Mouse (Mus musculus) lung, postnatal 0 days (tissue): ENCODE measurements around the gene Hist1h4j. TPM values are rescaled to one million over a fixed set of nuclear protein-coding genes. Genes with fewer than 3 reads are reported as not detected.
"Not testable (repeated sequence)": the region's sequence is repeated elsewhere in the genome, so short reads cannot be mapped to it uniquely, and the experiment has no call there.

Source experiments
- ATAC-seq: fragments of 200-750 bp; cut with Nextera tagmentation; 2 replicates; pipeline ENCODE4 v1.8.0; 2017; ENCODE audit warnings: moderate library complexity
- DNase-seq: peaks from one replicate; pipeline ENCODE4 v3.0.0-alpha.2; 2016; ENCODE audit warnings: low spot score
- H3K27ac ChIP-seq: fragments of 300-500 bp; sonication (generic); 2 replicates; pipeline ENCODE4 v1.5.1; 2014; ENCODE audit warnings: antibody characterized with exemption, mild to moderate bottlenecking, low read length, mixed read lengths
- H3K27me3 ChIP-seq: fragments of 300-500 bp; sonication (generic); replicated peaks from 2 replicates; pipeline ENCODE4 v1.6.1; 2014; ENCODE audit warnings: low read length, mixed read lengths; ENCODE audit not compliant: insufficient read depth
- H3K36me3 ChIP-seq: fragments of 300-500 bp; sonication (generic); 2 replicates; pipeline ENCODE4 v1.6.1; 2014; ENCODE audit warnings: low read length, mixed read lengths; ENCODE audit not compliant: insufficient read depth
- H3K4me1 ChIP-seq: fragments of 300-500 bp; sonication (generic); 2 replicates; pipeline ENCODE4 v1.6.1; 2014; ENCODE audit warnings: antibody characterized with exemption, low read depth, low read length, mixed read lengths; ENCODE audit not compliant: insufficient read depth
- H3K4me2 ChIP-seq: fragments of 300-500 bp; sonication (generic); replicated peaks from 2 replicates; pipeline ENCODE4 v1.6.1; 2014; ENCODE audit warnings: low read depth, mild to moderate bottlenecking, low read length, moderate library complexity, mixed read lengths
- H3K4me3 ChIP-seq: fragments of 300-500 bp; sonication (generic); 2 replicates; pipeline ENCODE4 v1.5.1; 2014; ENCODE audit warnings: low read depth, low read length
- H3K9ac ChIP-seq: fragments of 300-500 bp; sonication (generic); replicated peaks from 2 replicates; pipeline ENCODE4 v1.6.1; 2014; ENCODE audit warnings: low read depth, mild to moderate bottlenecking
- H3K9me3 ChIP-seq: fragments of 300-500 bp; sonication (generic); 2 replicates; pipeline ENCODE4 v1.6.1; 2016; ENCODE audit warnings: low read length, mixed read lengths
- CTCF ChIP-seq: IDR thresholded peaks from 2 replicates; pipeline ENCODE4 v1.5.1; 2016; ENCODE audit warnings: antibody characterized with exemption, mild to moderate bottlenecking
- EP300 ChIP-seq: IDR thresholded peaks from 2 replicates; pipeline ENCODE4 v1.6.1; 2016; ENCODE audit warnings: antibody characterized with exemption, mild to moderate bottlenecking, control low read depth
- WGBS: fragments of 180-500 bp; shearing (Covaris S2); extraction: QIAGEN DNeasy Blood & Tissue Kit; methylation state at CpG from one replicate; pipeline ENCODE4 v1.1.7; 2014; 5-methylcytosine and 5-hydroxymethylcytosine counted together
- polyA plus RNA-seq: library from polyadenylated mRNA; unstranded; fragments of >200 nt; fragmentation: Nextera tagmentation; extraction: Ambion mirVana; gene quantifications from 2 replicates; pipeline ENCODE4 v1.2.1, GENCODE M21; 2015

The Hist1h4j gene
- polyA plus RNA-seq, 1 experiment from 2014 or later, result not detected

DNA sequence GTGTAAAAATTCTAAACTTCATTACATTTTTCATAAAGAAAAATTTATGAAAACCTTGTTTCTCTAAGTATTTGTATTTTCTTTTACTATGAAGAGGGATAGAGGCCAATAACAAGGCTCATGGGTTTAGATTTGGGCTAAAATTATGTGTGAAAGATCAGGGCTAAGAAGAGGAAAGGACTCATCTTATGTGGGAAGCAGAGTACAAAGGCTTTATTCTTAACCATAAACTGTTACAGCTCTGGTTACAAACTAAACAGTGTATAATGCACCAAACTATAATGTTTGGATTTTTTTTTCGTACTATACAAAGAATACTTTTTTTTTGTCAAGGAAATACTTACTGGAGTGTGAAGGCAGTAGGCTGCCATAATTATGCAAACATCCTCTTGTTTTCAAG is 20.8 kb downstream of the Hist1h4j start:
- TF ChIP-seq EP300 (no peak), CTCF (no peak)
- H3K4me2 ChIP-seq, result no peak overlapping the region
- H3K4me1 ChIP-seq, result no peaks in the 10 kb centered on the region; the same call in 1 of the 2 replicates
- H3K9me3 ChIP-seq, result no peaks in the 10 kb centered on the region
- no peak for ATAC-seq
- 42% methylated on average over 1 of the region's 1 CpGs for WGBS
- no peak overlapping the region for H3K27ac ChIP-seq
- no peak for DNase-seq
- H3K27me3 ChIP-seq, result no peaks in the 10 kb centered on the region
- no peaks in the 10 kb centered on the region for H3K36me3 ChIP-seq
- H3K9ac ChIP-seq, result no peak overlapping the region
- no peak overlapping the region for H3K4me3 ChIP-seq

DNA sequence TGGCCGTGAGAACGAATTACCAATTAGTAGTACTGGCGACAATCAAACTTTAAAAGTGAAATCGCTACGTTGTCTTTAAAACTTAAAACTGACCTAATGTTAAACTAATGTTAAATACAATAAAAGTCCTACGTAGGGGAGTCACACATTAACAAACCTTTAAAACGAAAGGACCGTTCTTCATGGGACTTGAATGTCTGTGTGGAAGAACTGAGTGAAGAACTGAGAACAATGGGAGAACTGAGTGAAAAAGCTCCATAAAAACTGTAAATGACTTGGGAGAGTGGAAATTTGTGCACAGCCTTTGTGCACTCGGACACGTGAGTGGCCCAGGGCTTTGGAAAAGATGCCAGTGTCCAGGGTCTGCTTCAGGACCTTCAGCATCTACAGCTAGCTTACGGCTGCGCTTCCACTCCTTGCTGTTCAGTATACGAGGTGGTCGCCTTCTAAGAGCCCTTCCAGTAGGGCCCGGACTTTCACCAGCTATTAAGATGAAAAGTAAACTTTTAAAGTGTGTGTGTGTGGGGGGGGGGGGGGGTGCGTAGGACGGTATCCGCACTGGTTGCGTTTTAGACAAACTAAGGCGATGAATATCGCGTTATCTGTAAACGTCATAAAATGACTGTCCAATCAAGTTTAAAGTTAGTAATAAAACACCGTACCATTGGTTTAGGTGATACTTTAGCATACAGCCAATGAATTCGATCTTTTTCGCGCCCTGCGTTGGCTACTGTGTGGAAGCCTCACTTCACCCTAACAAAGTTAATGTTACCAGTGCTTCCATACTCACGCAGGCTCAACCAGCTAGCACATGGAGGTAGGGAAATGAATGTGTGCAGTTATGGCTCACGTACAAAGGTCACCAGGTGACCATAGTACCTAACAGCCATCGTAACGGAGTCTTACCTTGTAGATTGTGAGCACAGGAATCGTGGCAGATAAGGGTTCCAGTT is 44.2 kb downstream of the Hist1h4j start:
- Histone ChIP-seq H3K27ac (peak overlapping the region; percentile 86), H3K36me3 (no peaks in the 10 kb centered on the region), H3K4me1 (peaks cover 10% of the 10 kb centered on the region; the same call in 1 of the 2 replicates), H3K27me3 (no peaks in the 10 kb centered on the region), H3K9me3 (no peaks in the 10 kb centered on the region), H3K9ac (peak overlapping the region; percentile 63), H3K4me2 (peak overlapping the region; percentile 95), H3K4me3 (peak overlapping the region; percentile 52)
- ATAC-seq (peak; percentile 90), DNase-seq (peak; percentile 98)
- 2% methylated on average over 33 of the region's 33 CpGs for WGBS
- TF ChIP-seq EP300 (peak; percentile 56), CTCF (no peak)

DNA sequence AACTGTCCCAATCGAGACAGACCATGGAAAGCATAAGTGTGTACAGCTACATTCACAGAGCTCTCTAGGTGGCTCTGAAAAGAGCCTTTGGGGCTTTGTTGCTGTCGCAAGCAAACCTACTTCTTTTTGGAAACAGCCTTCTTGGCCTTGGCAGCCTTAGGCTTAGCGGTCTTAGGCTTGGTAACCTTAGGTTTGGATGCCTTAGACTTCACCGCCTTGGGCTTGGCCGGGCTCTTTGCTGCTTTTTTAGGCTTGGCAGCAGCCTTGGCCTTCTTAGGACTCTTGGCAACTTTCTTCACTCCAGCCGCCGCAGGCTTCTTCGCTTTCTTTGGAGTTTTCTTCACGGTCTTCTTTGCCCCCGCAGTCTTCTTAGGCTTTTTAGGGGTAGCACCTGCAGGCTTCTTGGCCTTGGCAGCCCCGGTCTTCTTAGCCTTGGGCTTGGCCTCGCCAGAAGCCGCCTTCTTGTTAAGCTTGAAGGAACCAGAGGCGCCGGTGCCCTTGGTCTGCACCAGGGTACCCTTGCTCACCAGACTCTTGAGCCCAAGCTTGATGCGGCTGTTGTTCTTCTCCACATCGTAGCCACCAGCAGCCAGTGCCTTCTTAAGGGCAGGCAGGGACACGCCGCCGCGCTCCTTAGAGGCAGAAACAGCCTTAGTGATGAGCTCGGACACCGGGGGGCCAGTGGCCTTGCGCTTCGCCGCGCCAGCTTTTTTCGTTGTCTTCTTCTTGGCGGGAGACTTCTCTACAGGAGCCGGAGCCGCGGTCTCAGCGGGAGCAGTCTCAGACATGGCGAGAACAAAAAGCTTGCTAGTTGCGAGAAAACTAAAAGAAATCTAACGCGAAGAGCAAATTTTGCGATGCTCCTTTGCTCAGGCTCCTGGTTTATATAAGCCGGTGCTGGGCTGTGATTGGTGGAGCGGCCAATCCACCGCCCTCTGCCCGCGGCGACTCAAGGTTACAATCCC is 45.2 kb downstream of the Hist1h4j start, which contains the start of gene Hist1h1b:
Gene Hist1h1b, minus strand, starts transcription at position 859 of the 965 bp plus-strand sequence.
- Histone ChIP-seq H3K4me2 (peak within 1 kb of the TSS; percentile 95), H3K27me3 (no peaks in the 10 kb centered on the region), H3K4me1 (peaks cover 10% of the 10 kb centered on the region; the same call in 1 of the 2 replicates), H3K4me3 (peak within 1 kb of the TSS; percentile 52), H3K36me3 (no peaks in the 10 kb centered on the region), H3K27ac (peak within 1 kb of the TSS; percentile 86), H3K9ac (peak within 1 kb of the TSS; percentile 63), H3K9me3 (no peaks in the 10 kb centered on the region)
- DNase-seq (peak; percentile 72), ATAC-seq (peak; percentile 34)
- WGBS, result under 1% methylated on average over 44 of the region's 44 CpGs
- TF ChIP-seq EP300, result no peak
- TF ChIP-seq CTCF, result no peak

DNA sequence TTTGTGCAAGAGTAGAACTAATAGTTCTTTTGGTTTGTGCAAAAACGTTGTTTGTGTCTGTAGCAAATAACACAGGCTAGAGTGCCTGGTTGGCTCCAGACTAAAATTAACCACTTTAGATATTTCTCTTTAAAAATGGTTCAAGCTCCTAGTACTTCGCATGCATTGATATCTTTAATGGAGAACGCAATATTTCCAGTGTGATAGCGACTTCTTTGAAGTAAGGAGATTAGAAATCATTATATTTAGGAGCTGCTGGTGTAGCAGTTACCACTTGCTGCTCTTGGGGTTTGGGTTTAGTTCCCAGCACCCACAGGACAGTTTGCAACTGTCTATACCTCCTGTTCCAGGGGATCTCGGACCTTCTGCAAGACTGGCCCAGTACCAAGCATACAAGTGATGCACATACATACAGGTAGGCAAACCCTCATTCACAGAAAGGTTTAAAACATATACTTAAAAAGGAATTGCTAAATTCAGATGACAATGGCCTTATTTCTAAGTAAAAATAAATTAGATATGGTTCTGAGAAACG is 46.2 kb downstream of the Hist1h4j start:
- Histone ChIP-seq H3K4me2 (peak overlapping the region; percentile 95), H3K27me3 (no peaks in the 10 kb centered on the region), H3K27ac (no peak overlapping the region), H3K4me1 (peaks cover 10% of the 10 kb centered on the region; the same call in 1 of the 2 replicates), H3K9me3 (no peaks in the 10 kb centered on the region), H3K4me3 (peak overlapping the region; percentile 52; the same call in 1 of the 2 replicates), H3K9ac (peak overlapping the region; percentile 63; the same call in 1 of the 2 replicates), H3K36me3 (no peaks in the 10 kb centered on the region)
- DNase-seq (no peak), ATAC-seq (no peak)
- 32% methylated on average over 6 of the region's 6 CpGs for WGBS
- TF ChIP-seq EP300 (no peak), CTCF (no peak)

GRCm38 (mm10) chr13:21781639-21782038 is 46.8 kb downstream of the Hist1h4j start:
- TF ChIP-seq EP300 (no peak), CTCF (no peak)
- H3K27ac ChIP-seq, result no peak overlapping the region
- DNase-seq (no peak), ATAC-seq (no peak)
- 90% methylated on average over 1 of the region's 1 CpGs for WGBS
- no peaks in the 10 kb centered on the region for H3K27me3 ChIP-seq
- H3K9me3 ChIP-seq, result no peaks in the 10 kb centered on the region
- no peak overlapping the region for H3K4me2 ChIP-seq
- no peak overlapping the region for H3K9ac ChIP-seq
- peaks cover 10% of the 10 kb centered on the region; the same call in 1 of the 2 replicates for H3K4me1 ChIP-seq
- no peak overlapping the region for H3K4me3 ChIP-seq
- H3K36me3 ChIP-seq, result no peaks in the 10 kb centered on the region

- H3K9me3 ChIP-seq, H3K4me1 ChIP-seq, H3K36me3 ChIP-seq, H3K27me3 ChIP-seq, ATAC-seq: not testable (repeated sequence)
- 2% methylated on average over 11 of the region's 35 CpGs for WGBS
- Histone ChIP-seq H3K27ac (peak overlapping the region; percentile 70), H3K9ac (0 out of 2 replicates have a peak overlapping the region, but pooled peaks have one; percentile 16), H3K4me3 (peak overlapping the region; percentile 34), H3K4me2 (peak overlapping the region; percentile 56)
- peak; percentile 76 for DNase-seq
These were observed 47.7 kb downstream of the Hist1h4j start for GRCm38 (mm10) chr13:21782361-21783254.
